Mouse (Mus musculus): ENCODE data around the gene Pdlim4.

DNA sequence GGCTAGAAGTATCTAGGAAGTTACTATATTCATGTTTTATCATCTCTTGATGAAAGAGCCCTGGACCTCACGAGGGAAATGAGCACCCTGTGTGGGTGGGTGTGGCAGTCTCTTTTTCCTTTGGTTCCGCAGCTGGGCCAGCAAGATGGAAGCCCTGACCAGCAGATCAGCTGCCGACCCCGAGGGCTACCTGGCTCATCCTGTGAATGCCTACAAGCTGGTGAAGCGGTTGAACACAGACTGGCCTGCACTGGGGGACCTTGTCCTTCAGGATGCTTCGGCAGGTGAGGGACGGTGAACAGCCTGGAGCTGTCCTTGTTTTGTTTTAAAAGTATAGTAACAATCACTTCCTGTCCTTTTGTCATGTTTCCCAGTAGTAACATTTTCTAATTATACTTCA lies 42.5 kb upstream of the Pdlim4 start:
- TF ChIP-seq CTCF (IDR thresholded peaks at IDR 0.05; ENCODE audit: insufficient read depth, low read length), result no peak
- no peak for TF ChIP-seq POLR2A (IDR thresholded peaks at IDR 0.05; ENCODE audit: borderline replicate concordance, extremely low read depth, low read depth, low read length)
